Mouse (Mus musculus) urinary bladder, postnatal 25 days (tissue): ENCODE data around the gene Olfr868.

ENCODE experiments used
- DNase-seq: peaks from one replicate; pipeline ENCODE4 v3.0.0; 2022; ENCODE audit warnings: low spot score

Olfr868 gene

DNA sequence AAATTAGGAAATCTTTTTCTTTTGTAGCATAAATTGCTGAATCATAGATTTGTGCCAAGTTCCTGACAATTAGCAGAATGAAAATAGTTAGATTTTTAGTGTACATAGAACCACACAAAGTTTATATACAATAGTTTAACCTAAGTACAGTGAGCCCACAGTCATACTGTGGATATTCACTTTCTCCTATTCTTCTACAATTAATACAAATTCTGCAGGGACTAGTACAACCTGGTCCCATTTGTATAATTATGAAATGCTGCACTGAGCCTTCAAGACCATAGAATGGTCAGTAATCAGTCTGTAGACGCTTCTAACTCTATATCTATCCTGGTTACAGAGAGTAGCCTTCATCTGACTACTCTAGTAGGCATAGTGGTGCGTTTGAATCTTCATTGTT lies at the start of gene Olfr868:
Gene Olfr868, plus strand, starts transcription at position 301 of the 400 bp plus-strand sequence.
- no peak for DNase-seq

DNA sequence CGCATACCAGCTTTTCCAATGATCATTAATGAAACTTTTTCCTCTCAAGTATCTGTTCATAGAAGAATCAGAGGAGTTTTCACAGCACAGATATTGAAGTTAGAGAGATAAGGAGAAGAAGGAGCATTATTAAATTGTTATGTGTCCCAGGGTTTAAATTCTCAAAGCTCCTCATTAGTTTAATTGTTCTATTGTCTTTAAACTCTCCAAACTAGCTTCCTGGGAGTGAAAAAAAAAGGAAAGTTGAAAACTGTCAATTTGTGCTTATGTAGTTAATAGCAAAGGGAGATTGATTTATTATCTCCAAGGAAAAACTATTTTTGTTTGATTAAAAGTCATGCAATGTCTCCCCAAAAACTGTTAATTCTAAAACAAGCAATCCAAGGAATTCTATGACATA lies 41.0 kb upstream of the Olfr868 start, which contains the start of gene Olfr867:
Gene Olfr867, minus strand, starts transcription at position 101 of the 400 bp plus-strand sequence.
- no peak for DNase-seq

DNA sequence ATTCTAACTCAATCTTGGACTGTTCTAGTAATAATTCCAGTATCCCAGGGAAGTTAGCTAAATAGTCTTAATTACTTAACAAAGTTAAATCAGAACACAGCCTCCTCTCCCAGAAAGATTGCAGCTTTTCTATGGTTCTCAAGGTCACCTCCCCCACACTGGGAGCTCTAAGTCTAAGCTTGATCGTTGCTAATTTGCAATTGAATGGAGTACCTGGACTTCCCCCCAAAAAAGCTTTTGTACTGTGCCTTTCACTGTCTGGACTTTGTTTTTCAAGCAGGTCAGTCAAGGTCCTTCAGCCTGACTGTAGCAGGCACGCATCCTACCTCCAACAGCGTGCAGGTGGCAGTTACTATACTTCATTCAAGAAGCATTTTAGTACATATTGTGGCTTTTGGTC lies 28.2 kb upstream of the Olfr868 start:
- no peak for DNase-seq

DNA sequence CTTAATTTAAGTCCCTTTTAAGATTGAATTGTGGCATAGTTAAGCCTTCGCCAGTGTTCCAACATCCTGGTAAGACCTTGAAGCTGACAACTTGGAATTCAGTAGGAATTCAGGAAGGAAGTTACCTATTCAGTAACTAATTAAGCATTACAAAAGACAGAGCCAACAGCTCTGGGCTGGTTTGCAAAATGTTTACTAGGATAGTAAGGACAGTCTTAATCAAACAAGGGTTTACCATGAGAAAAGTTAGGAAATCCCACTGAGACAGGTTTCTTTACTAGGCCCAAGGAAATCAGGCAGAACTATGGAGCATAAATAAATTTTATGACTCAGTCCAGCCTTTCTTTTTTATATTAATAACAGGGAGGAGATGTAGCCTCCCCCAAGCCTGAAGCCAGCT lies 27.1 kb upstream of the Olfr868 start:
- DNase-seq = no peak

DNA sequence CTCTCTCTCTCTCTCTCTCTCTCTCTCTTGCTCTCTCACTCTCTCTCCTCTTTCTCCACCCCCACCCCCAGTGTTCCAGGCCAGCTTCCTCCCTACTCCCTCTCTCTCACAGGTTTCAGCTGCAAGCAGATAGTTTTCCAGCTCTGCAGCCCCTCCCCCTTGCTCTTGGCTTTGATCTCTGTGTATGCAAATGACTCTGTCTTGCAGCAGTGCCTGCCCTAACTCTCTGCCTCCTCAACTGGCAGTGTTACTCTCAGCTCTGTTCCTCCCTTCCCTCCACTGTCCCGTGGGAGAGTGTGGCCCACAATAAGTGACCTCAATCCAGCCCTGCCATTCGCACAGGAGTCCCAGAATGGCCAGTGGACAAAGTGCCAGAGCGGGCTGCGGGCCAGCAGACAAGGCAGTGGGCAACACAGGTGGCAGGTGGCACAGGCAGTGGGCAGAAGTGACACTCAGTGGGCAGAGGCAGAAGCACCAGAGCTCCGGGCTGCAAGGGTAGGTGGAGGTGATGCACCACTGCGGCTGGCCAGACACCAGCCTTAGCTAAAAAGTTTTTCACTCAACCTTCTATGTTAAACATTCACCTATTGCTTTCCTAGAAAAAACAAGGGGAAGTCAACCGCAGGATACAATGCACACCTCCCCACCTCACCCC lies 24.8 kb upstream of the Olfr868 start:
- no peak for DNase-seq

DNA sequence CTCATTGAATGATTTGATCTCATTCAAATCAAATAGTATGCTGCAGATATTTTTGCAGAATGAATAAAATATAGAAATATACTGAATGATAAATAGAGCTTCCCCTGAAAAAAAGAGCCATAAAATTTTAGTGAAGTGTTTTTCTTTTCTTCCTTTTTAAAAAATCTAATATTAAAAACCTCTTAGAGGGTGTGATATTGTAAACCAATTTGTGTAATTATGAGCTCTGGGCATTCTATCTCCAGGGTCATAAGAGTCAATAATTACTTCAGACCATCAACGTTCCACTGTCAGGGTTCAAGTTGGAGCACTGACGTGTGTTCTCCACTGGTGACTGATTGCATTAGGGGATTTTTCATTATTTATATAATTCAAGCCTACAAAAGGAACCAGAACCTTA lies 30.3 kb downstream of the Olfr868 start, which contains the start of gene Olfr869:
Gene Olfr869, plus strand, starts transcription at position 301 of the 400 bp plus-strand sequence.
- DNase-seq = no peak

DNA sequence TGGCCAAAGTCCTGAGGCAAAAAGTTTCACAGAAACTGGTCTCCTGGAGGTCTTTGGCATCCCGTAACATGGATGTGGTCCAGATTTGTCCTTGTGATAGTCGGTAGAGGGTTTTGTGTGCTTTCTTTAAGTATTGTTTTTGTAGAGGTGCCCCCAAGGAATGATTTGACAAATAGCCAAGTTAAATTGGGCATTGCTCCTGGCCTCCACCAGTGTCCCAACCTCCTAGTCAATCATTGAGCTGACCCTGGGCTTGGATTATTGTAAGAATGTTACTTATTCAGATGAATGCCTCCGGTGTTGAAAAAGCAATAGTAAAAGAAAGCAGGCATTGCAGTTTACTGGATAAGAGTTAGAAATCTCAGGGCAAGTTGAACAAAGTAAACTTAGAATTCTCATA lies 51.3 kb downstream of the Olfr868 start:
- DNase-seq = no peak
